Mouse (Mus musculus) right cerebral cortex, adult 18-20 months (tissue): ENCODE results near the gene Ushbp1.
"Not testable (repeated sequence)": the region's sequence is repeated elsewhere in the genome, so short reads cannot be mapped to it uniquely, and the experiment has no call there.

ENCODE experiments used
- DNase-seq: peaks from one replicate; pipeline ENCODE4 v3.0.0; 2022; ENCODE audit warnings: mixed read lengths

The Ushbp1 gene

DNA sequence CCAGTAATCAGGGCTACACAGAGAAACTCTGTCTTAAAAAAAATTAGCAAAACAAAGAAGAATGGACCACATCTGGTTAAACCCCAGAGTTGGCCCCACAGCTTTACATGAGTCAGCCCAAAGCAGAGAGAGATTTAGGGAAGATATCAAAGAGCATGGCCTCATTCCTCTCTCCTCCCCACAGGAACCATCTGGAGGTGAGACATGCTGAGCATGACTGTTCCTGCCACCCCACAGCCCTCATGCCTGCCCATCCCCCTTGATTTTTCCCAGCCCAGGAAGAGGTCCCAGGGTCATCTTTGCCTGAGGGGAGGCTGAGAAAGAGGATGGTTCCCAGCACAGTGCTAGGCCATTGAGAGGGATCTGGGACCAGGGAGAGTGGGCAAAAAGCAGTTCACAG, 27.2 kb downstream of the Ushbp1 start:
- DNase-seq: no peak

GRCm38 (mm10) chr8:71367529-71368176, 27.9 kb downstream of the Ushbp1 start:
- no peak for DNase-seq

- peak; percentile 93 for DNase-seq
Observed at GRCm38 (mm10) chr8:71366771-71367528, 28.7 kb downstream of the Ushbp1 start, which contains the start of gene Use1. TSS of gene Use1 (plus strand) at chr8:71366848.

DNA sequence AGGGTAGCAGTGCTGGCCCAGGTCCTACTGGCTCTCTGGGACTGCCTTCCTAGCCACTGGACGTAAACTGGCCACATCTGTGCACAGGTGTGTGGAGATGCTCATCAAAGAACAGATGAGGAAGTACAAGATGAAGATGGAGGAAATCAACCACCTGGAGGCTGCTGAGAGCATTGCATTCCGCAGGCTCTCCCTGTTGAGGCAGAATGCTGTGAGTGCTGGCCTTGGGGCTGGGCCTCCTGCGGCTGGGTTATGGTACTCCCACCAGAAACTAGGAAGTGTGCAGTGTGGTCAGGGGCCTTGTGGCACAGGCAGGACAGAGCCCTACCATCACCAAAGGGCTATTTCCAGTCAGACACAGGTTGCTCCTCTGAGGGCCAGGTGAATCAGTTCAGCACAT, 37.6 kb downstream of the Ushbp1 start:
- no peak for DNase-seq

- DNase-seq: no peak
Observed at GRCm38 (mm10) chr8:71351520-71351919, 44.1 kb downstream of the Ushbp1 start.

DNA sequence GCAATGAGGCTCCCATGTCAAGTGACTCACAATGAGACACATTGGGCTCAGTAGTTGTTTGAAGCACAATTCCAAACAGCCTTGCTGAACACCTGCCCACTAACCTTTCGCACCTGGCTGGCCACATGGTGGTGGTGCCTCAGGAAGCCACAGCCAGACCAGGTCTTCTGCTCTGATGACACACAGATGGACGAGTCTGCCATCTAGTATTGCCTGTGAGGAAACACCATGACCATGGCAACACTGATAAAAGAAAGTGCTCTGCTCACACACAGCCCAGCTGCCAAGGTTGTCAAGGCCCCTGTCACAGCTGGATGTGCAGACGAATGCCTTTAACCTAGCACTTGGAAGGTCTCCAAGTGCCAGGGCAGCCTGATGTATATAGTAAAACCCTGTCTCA, 44.5 kb downstream of the Ushbp1 start:
- no peak for DNase-seq

GRCm38 (mm10) chr8:71346581-71346980, 49.0 kb downstream of the Ushbp1 start:
- DNase-seq: no peak

DNA sequence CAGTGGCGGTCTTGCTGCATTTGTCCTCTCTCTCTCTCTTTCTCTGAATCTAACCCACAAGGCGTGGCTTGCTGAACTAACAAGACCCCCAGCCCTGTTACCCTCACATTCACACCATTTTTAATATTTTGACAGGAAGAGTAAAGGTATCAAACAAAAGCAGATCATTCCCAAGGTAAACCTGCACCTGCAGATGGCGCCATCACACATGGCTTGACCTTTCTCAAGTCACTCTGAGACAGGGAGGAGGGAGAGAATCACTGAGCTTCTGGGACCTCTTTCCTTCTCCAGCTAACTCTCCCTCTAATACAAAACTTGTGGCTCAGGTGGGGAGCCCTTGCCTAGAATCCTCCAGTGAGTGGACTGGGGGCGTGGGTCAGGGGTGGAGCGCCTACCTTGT, 55.0 kb downstream of the Ushbp1 start:
- DNase-seq: no peak

- not testable (repeated sequence) for DNase-seq
Observed at GRCm38 (mm10) chr8:71337834-71338233, 57.8 kb downstream of the Ushbp1 start.
